Mouse (Mus musculus) kidney, adult 9 months (tissue): Measurements from ENCODE around the gene Tomt.

Experiments used
- DNase-seq: peaks from one replicate; pipeline ENCODE4 v3.0.0; 2022

Tomt gene

GRCm38 (mm10) chr7:101852846-101853245, 53.3 kb downstream of the Tomt start:
- peak; percentile 48 for DNase-seq

GRCm38 (mm10) chr7:101851689-101852088, 54.5 kb downstream of the Tomt start:
- no peak for DNase-seq
